Mouse (Mus musculus): ENCODE results near the gene Plxna2. TPM values are rescaled to one million over a fixed set of nuclear protein-coding genes. Genes with fewer than 3 reads are reported as not detected.

The Plxna2 gene
- polyA plus RNA-seq, 1 experiment: 1.6 TPM

- TF ChIP-seq CTCF (IDR thresholded peaks at IDR 0.05; ENCODE audit: low read depth, low read length) (no peak), POLR2A (IDR thresholded peaks at IDR 0.05; ENCODE audit: insufficient read depth, low read length) (no peak), EP300 (IDR thresholded peaks at IDR 0.05; ENCODE audit: insufficient read depth, low read depth, low read length) (no peak)
- no peaks in the 10 kb centered on the region for H3K27me3 ChIP-seq (ENCODE audit: control insufficient read depth, insufficient read depth, low read length, poor library complexity, severe bottlenecking)
Observed at GRCm38 (mm10) chr1:194704171-194704855, 86.3 kb downstream of the Plxna2 start.

DNA sequence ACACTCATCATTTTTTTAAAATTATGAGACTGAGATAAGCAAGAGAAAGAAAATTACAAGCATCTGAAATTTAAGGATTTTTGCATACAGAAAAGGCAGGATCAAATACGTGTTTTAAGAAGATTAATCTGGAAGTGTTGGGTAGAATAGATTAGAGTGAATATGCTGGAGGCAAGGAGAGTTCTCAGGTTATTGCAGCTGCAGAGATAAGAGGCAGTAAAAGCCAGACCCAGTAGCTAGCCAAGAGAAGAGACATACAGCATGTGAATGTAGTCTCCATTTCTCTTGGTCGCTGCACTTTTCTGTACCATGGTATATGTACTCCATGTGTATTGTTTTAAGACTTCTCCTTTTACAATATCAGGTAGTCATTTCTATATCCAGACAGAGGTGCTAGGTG, 88.5 kb downstream of the Plxna2 start:
- H3K4me1 ChIP-seq (ENCODE audit: control insufficient read depth, insufficient read depth, low read length): no peaks in the 10 kb centered on the region
- H3K4me3 ChIP-seq (ENCODE audit: low read depth, low read length): no peak overlapping the region
- no peak overlapping the region for H3K9ac ChIP-seq (ENCODE audit: low read depth, poor library complexity, severe bottlenecking)
- H3K27ac ChIP-seq (ENCODE audit: insufficient read depth, low read length): no peak overlapping the region
- TF ChIP-seq EP300 (IDR thresholded peaks at IDR 0.05; ENCODE audit: insufficient read depth, low read depth, low read length) (no peak), POLR2A (IDR thresholded peaks at IDR 0.05; ENCODE audit: insufficient read depth, low read length) (no peak), CTCF (IDR thresholded peaks at IDR 0.05; ENCODE audit: low read depth, low read length) (no peak)
- no peaks in the 10 kb centered on the region for H3K36me3 ChIP-seq (ENCODE audit: control insufficient read depth, insufficient read depth, low read length, poor library complexity, severe bottlenecking)
- H3K27me3 ChIP-seq (ENCODE audit: control insufficient read depth, insufficient read depth, low read length, poor library complexity, severe bottlenecking): no peaks in the 10 kb centered on the region
- no peaks in the 10 kb centered on the region for H3K9me3 ChIP-seq (replicated peaks; ENCODE audit: control insufficient read depth, insufficient read depth, low read length, poor library complexity, severe bottlenecking)

More at GRCm38 (mm10) chr1:194704171-194704855, 86.3 kb downstream of the Plxna2 start:
- Histone ChIP-seq H3K9me3 (replicated peaks; ENCODE audit: control insufficient read depth, insufficient read depth, low read length, poor library complexity, severe bottlenecking) (no peaks in the 10 kb centered on the region), H3K36me3 (ENCODE audit: control insufficient read depth, insufficient read depth, low read length, poor library complexity, severe bottlenecking) (no peaks in the 10 kb centered on the region), H3K9ac (ENCODE audit: low read depth, poor library complexity, severe bottlenecking) (no peak overlapping the region), H3K27ac (ENCODE audit: insufficient read depth, low read length) (no peak overlapping the region), H3K4me3 (ENCODE audit: low read depth, low read length) (no peak overlapping the region), H3K4me1 (ENCODE audit: control insufficient read depth, insufficient read depth, low read length) (no peaks in the 10 kb centered on the region)

DNA sequence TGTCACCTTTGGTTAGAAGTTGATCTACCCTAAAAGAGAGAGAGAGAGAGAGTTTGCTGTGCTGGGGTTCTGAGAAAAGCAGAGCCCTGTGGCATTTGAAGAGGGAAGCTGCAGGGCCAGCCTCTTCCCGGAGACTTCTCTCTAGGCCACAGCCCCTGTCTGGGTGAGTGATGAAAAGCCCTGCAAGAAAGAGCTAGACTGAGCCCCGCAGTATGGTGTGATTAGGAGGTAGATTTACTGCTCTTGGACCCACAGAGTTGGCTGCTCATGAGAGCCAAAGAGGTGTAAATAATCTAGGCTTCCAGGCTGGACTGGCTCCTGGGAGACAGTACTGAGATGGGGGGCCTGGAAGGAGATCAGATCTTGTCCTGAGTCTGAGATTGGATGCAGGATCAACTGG, 94.4 kb downstream of the Plxna2 start:
- Histone ChIP-seq H3K9me3 (replicated peaks; ENCODE audit: control insufficient read depth, insufficient read depth, low read length, poor library complexity, severe bottlenecking) (no peaks in the 10 kb centered on the region), H3K27ac (ENCODE audit: insufficient read depth, low read length) (no peak overlapping the region), H3K36me3 (ENCODE audit: control insufficient read depth, insufficient read depth, low read length, poor library complexity, severe bottlenecking) (no peaks in the 10 kb centered on the region), H3K4me1 (ENCODE audit: control insufficient read depth, insufficient read depth, low read length) (no peaks in the 10 kb centered on the region), H3K9ac (ENCODE audit: low read depth, poor library complexity, severe bottlenecking) (no peak overlapping the region), H3K4me3 (ENCODE audit: low read depth, low read length) (no peak overlapping the region), H3K27me3 (ENCODE audit: control insufficient read depth, insufficient read depth, low read length, poor library complexity, severe bottlenecking) (no peaks in the 10 kb centered on the region)
- TF ChIP-seq EP300 (IDR thresholded peaks at IDR 0.05; ENCODE audit: insufficient read depth, low read depth, low read length): no peak
- TF ChIP-seq CTCF (IDR thresholded peaks at IDR 0.05; ENCODE audit: low read depth, low read length): no peak
- no peak for TF ChIP-seq POLR2A (IDR thresholded peaks at IDR 0.05; ENCODE audit: insufficient read depth, low read length)

DNA sequence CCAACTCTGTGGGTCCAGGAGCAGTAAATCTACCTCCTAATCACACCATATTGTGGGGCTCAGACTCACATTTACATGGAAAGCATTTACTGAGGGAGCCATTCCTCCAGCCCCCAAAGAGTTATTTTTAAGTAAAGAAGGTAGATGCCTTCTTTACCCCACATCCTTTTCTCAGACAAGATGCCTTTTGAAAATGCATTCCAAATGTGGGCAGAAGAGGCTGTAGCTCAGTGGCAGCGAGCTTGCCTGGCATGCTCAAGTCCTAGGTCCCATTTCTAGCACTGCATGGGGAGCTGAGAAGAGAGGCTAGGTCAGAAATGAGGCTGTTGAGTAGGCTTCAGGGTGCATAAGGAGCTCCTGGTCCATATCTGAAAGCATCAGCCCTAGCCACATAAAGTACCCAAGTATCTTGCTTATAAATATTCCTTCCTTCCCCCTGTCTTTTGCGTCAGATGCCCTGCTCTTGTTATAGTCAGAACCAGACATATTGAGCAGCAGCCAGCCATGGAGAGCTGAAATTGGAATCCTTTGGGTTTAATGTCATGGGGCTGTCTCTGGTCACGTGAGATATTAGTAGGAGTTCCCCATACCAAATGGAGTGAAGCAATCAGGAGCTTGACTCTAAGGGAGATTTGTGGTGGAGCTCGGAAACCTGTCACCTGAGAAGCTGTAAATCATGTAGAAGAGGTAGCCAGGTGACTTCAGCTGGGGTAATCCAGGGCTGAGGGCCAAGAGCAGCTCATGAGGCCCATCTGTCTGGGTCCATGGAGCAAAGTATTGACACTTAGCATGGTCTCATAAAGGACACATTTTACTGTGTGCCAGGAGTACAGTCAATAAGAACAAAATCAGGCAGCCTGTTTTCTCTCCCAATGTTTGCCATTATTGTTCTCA, 96.4 kb downstream of the Plxna2 start:
- no peaks in the 10 kb centered on the region for H3K4me1 ChIP-seq (ENCODE audit: control insufficient read depth, insufficient read depth, low read length)
- H3K9me3 ChIP-seq (replicated peaks; ENCODE audit: control insufficient read depth, insufficient read depth, low read length, poor library complexity, severe bottlenecking): no peaks in the 10 kb centered on the region
- H3K27me3 ChIP-seq (ENCODE audit: control insufficient read depth, insufficient read depth, low read length, poor library complexity, severe bottlenecking): no peaks in the 10 kb centered on the region
- H3K9ac ChIP-seq (ENCODE audit: low read depth, poor library complexity, severe bottlenecking): no peak overlapping the region
- TF ChIP-seq POLR2A (IDR thresholded peaks at IDR 0.05; ENCODE audit: insufficient read depth, low read length): no peak
- H3K4me3 ChIP-seq (ENCODE audit: low read depth, low read length): no peak overlapping the region
- H3K27ac ChIP-seq (ENCODE audit: insufficient read depth, low read length): no peak overlapping the region
- no peaks in the 10 kb centered on the region for H3K36me3 ChIP-seq (ENCODE audit: control insufficient read depth, insufficient read depth, low read length, poor library complexity, severe bottlenecking)

GRCm38 (mm10) chr1:194717451-194717874, 99.4 kb downstream of the Plxna2 start:
- H3K4me1 ChIP-seq (ENCODE audit: control insufficient read depth, insufficient read depth, low read length): no peaks in the 10 kb centered on the region
- no peak overlapping the region for H3K27ac ChIP-seq (ENCODE audit: insufficient read depth, low read length)
- H3K36me3 ChIP-seq (ENCODE audit: control insufficient read depth, insufficient read depth, low read length, poor library complexity, severe bottlenecking): no peaks in the 10 kb centered on the region
- H3K4me3 ChIP-seq (ENCODE audit: low read depth, low read length): no peak overlapping the region
- H3K27me3 ChIP-seq (ENCODE audit: control insufficient read depth, insufficient read depth, low read length, poor library complexity, severe bottlenecking): no peaks in the 10 kb centered on the region
- H3K9ac ChIP-seq (ENCODE audit: low read depth, poor library complexity, severe bottlenecking): no peak overlapping the region
- no peak for TF ChIP-seq POLR2A (IDR thresholded peaks at IDR 0.05; ENCODE audit: insufficient read depth, low read length)
- no peak for TF ChIP-seq CTCF (IDR thresholded peaks at IDR 0.05; ENCODE audit: low read depth, low read length)
- no peak for TF ChIP-seq EP300 (IDR thresholded peaks at IDR 0.05; ENCODE audit: insufficient read depth, low read depth, low read length)
- H3K9me3 ChIP-seq (replicated peaks; ENCODE audit: control insufficient read depth, insufficient read depth, low read length, poor library complexity, severe bottlenecking): no peaks in the 10 kb centered on the region

DNA sequence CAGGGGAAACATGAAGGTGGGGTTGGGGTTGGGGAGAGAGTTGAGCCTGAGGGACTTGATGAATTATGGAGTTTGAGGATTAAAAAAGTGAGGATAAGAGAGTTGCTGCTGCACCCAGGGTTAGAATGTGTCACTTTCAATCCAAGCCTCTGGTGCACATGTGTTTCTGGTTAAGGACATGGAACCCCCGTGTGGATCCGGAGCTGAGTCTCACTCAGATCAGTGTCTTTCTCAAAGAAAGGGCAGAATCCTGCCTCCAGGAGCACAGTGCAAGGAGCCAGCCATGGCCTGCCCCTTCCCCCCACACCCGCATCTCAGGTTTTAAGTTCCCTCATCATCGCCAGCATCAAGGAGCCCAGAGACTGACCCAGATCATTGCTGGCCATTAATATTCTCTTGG, 102.4 kb downstream of the Plxna2 start:
- H3K36me3 ChIP-seq (ENCODE audit: control insufficient read depth, insufficient read depth, low read length, poor library complexity, severe bottlenecking): no peaks in the 10 kb centered on the region
- no peaks in the 10 kb centered on the region for H3K9me3 ChIP-seq (replicated peaks; ENCODE audit: control insufficient read depth, insufficient read depth, low read length, poor library complexity, severe bottlenecking)
- H3K9ac ChIP-seq (ENCODE audit: low read depth, poor library complexity, severe bottlenecking): no peak overlapping the region
- TF ChIP-seq POLR2A (IDR thresholded peaks at IDR 0.05; ENCODE audit: insufficient read depth, low read length) (no peak), CTCF (IDR thresholded peaks at IDR 0.05; ENCODE audit: low read depth, low read length) (no peak), EP300 (IDR thresholded peaks at IDR 0.05; ENCODE audit: insufficient read depth, low read depth, low read length) (no peak)
- H3K4me3 ChIP-seq (ENCODE audit: low read depth, low read length): no peak overlapping the region
- H3K4me1 ChIP-seq (ENCODE audit: control insufficient read depth, insufficient read depth, low read length): no peaks in the 10 kb centered on the region
- H3K27ac ChIP-seq (ENCODE audit: insufficient read depth, low read length): no peak overlapping the region
- no peaks in the 10 kb centered on the region for H3K27me3 ChIP-seq (ENCODE audit: control insufficient read depth, insufficient read depth, low read length, poor library complexity, severe bottlenecking)
